Mouse (Mus musculus): ENCODE data around the gene Adgrg5. TPM values are rescaled to one million over a fixed set of nuclear protein-coding genes. Genes with fewer than 3 reads are reported as not detected.
A peak's percentile ranks its signal among the peaks of the same experiment; 100 is the strongest.

Gene Adgrg5
- total RNA-seq, 2 experiments from 2014 or later, result 0.31 to 0.42 TPM

DNA sequence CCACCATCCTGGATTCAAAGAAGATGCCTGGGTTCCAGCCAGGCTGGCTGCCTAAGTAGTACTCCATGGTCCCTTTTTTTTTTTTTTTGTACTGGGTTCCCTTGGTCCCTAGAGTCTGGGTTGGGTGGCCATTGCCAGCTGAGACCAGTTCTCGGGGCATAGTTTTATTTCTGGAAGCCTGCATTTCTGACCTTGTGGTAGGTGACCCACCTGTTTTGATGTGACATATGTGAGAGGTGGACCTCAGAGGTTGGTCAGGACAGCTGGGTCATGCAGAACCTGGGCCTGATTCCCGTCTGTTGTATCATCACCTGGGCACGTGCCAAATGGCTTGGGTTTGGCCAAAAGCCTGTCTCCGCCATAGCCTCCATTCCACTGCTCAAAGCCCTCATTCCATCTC lies 66.2 kb downstream of the Adgrg5 start:
- no peak for DNase-seq
- intact Hi-C loops (cut with DNase I), result no loop called here

DNA sequence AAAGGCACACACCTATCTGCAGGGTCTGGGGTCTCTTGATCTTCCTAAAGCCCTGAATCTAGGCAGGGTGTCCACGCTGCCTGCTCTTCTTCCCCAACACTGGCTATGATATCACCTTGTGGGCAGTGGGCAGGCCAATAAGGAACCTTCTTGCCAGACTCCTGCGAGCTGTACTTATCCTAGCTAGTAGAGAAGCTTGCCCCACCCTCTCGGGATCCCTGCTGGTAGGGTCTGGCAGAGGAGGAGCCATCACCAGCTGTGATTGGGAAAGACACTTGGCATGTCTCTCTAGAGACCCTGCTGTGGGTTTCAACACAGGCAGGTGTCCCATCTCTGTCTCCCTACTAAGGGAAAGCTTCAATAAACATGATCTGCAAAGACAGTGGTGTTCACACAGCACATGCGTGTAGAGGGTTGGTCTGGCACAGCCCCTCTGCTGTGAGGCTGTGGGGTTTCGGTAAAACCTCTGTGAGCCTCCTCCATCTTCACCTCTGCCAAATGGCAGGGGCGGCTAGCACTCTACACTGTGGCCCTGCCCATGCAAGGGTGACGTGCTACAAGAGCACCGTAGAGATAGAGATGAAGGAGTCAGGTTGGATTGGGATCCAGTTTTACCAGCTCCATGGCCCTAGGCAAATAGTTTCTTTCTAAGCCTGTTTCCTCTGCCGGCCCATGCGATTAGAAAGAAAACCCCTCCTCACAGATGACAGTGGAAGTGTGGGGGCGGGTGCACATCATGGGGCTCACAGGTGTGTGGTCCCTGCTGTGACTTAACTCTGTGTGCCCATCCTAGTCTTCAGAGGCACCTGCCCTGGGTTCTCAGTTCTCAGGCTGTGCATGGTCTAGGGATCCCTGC lies 67.3 kb downstream of the Adgrg5 start:
- intact Hi-C loops (cut with DNase I), result no loop called here
- no peak for DNase-seq

DNA sequence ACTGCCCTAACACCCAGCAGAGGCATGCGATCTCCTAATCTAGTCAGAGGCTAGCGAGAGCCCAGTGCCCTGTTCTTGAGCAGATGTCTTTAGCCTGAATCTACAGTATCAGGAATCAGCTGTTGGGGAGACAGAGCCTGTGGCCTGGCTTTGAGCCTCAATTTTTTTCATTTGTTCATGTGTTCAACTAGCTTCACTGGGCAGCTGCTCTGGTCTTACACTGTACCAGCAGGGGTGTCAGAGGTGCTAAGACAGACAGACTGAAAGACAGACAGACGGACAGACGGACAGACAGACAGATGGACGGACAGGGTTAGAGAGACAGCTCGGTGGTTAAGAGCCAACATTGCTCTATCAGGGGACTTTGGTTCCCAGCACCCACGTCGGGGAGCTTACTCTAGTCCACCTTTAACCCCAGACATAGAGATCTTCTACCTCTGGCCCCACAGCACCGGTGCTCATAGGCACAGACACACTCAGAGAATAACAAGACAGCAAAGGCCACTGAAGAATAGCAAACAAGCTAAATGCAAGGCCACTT lies 68.0 kb downstream of the Adgrg5 start:
- intact Hi-C loops (cut with DNase I), result no loop called here

DNA sequence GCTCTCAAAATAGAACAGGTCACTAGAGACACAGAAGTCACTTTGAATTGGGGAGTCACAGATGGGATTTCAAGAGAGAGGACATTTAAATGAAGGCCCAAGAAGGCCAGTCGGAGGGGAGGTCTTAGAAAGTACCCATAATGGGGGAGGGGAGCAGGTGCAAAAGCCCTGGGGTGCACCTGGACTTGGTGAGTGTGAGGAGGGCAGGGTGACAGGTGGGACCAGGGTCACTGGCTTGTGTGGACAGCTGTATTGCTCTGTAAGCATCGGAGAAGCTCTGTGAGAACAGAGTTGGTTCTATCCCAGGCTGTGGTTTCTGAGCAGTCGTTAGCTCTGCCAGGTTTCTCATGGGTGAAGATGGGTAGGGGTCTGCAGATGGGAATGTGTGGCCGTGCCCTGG lies 68.5 kb downstream of the Adgrg5 start:
- no peak for DNase-seq
- intact Hi-C loops (cut with DNase I), result no loop called here

More for the DNA sequence above, 68.0 kb downstream of the Adgrg5 start:
- no peak for DNase-seq

DNA sequence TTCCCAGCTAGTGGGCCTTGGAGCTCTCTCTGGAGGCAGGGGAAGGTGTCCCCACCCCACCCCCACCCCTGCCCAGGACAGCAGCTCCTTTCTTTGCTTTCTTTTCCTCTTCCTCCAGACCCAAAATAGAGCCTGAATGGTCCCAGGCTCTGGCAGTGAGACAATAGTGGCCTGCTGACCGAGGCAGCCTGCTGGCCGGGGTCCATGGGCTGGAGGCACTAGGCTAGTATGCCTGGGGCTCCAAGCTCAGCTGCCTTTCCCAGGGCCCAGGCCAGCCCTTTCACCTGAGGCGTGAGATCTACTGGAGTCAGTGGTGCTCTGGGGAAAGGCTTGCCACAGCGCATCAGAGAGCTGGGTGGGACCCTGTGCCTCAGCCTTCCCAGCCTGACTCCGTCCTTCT lies 69.0 kb downstream of the Adgrg5 start:
- intact Hi-C loops (cut with DNase I), result no loop called here
- DNase-seq, result peak; percentile 73 to 83

Other genes starting within 250 kb of the Adgrg5 start
- 1 to 10 TPM in 1 of 2 experiments, under 1 TPM in 1; 0.72 to 1.1 TPM for gene Pllp, start 227.4 kb upstream of the Adgrg5 start, total RNA-seq (2021)
- not detected for gene Ccl22, start 178.1 kb upstream of the Adgrg5 start, total RNA-seq (2021)
- gene Cx3cl1, start 151.7 kb upstream of the Adgrg5 start, total RNA-seq (2021), result 1 to 10 TPM; 3.4 to 3.9 TPM
- not detected for gene Ccl17, start 113.2 kb upstream of the Adgrg5 start, total RNA-seq (2021)
- 100 to 1,000 TPM; 332 to 338 TPM for gene Coq9, start 85.4 kb upstream of the Adgrg5 start, total RNA-seq (2021)
- gene Ciapin1, start 85.3 kb upstream of the Adgrg5 start, total RNA-seq (2021), result 10 to 100 TPM; 74.8 to 87.7 TPM
- gene Polr2c, start 66.2 kb upstream of the Adgrg5 start, total RNA-seq (2021), result 10 to 100 TPM; 61.5 to 63.6 TPM
- gene Dok4, start 47.4 kb upstream of the Adgrg5 start, total RNA-seq (2021), result 10 to 100 TPM; 34.2 to 44.2 TPM
- 10 to 100 TPM; 15.3 to 16.0 TPM for gene Ccdc102a, start 5.6 kb upstream of the Adgrg5 start, total RNA-seq (2021)
- 10 to 100 TPM; 36.6 to 61.8 TPM for gene Adgrg1, start 51.1 kb downstream of the Adgrg5 start, total RNA-seq (2021)
- 1 to 10 TPM; 2.0 to 3.4 TPM for gene Adgrg3, start 94.0 kb downstream of the Adgrg5 start, total RNA-seq (2021)
- gene Drc7, start 131.4 kb downstream of the Adgrg5 start, total RNA-seq (2021), result not detected
- 1 to 10 TPM; 9.3 TPM for gene Katnb1, start 157.5 kb downstream of the Adgrg5 start, total RNA-seq (2021)

All from heart, postnatal 10 days (tissue).